Mouse (Mus musculus) heart, embryonic 12.5 days (tissue): ENCODE measurements around the gene Prkn. TPM values are rescaled to one million over a fixed set of nuclear protein-coding genes. Genes with fewer than 3 reads are reported as not detected.

ENCODE experiments used
- ATAC-seq: fragments of 200-750 bp; cut with Nextera tagmentation; 2 replicates; pipeline ENCODE4 v1.8.0; 2017; ENCODE audit warnings: moderate TSS enrichment, moderate library complexity; ENCODE audit not compliant: insufficient number of reproducible peaks, low FRiP score
- H3K27ac ChIP-seq: fragments of 300-500 bp; sonication (generic); 2 replicates; pipeline ENCODE4 v1.5.1; 2016; ENCODE audit warnings: mild to moderate bottlenecking, moderate library complexity; ENCODE audit not compliant: poor library complexity, severe bottlenecking
- H3K27me3 ChIP-seq: fragments of 300-500 bp; sonication (generic); replicated peaks from 2 replicates; pipeline ENCODE4 v1.6.1; 2016; ENCODE audit warnings: mild to moderate bottlenecking, moderate library complexity
- H3K36me3 ChIP-seq: fragments of 300-500 bp; sonication (generic); 2 replicates; pipeline ENCODE4 v1.6.1; 2016; ENCODE audit warnings: mild to moderate bottlenecking, moderate library complexity
- H3K4me1 ChIP-seq: fragments of 300-500 bp; sonication (generic); replicated peaks from 2 replicates; pipeline ENCODE4 v1.6.1; 2016; ENCODE audit warnings: mild to moderate bottlenecking
- H3K4me2 ChIP-seq: fragments of 300-500 bp; sonication (generic); 2 replicates; pipeline ENCODE4 v1.6.1; 2016; ENCODE audit warnings: mild to moderate bottlenecking, moderate library complexity
- H3K4me3 ChIP-seq: fragments of 300-500 bp; sonication (generic); 2 replicates; pipeline ENCODE4 v1.5.1; 2016; ENCODE audit warnings: mild to moderate bottlenecking
- H3K9ac ChIP-seq: fragments of 300-500 bp; sonication (generic); 2 replicates; pipeline ENCODE4 v1.6.1; 2016; ENCODE audit warnings: mild to moderate bottlenecking, moderate library complexity
- H3K9me3 ChIP-seq: fragments of 300-500 bp; sonication (generic); replicated peaks from 2 replicates; pipeline ENCODE4 v1.6.1; 2016; ENCODE audit warnings: mild to moderate bottlenecking, moderate library complexity
- WGBS: fragments of 180-500 bp; shearing (Covaris S2); methylation state at CpG from one replicate; pipeline ENCODE4 v1.1.7; 2016; 5-methylcytosine and 5-hydroxymethylcytosine counted together
- polyA plus RNA-seq: library from polyadenylated mRNA; unstranded; fragments of >200 nt; fragmentation: Nextera tagmentation; extraction: Ambion mirVana; gene quantifications from 2 replicates; pipeline ENCODE4 v1.2.1, GENCODE M21; 2016

The Prkn gene
- polyA plus RNA-seq, 1 experiment from 2014 or later, result 1.5 TPM

GRCm38 (mm10) chr17:10882260-10882659 is 42.1 kb downstream of the Prkn start:
- no peak overlapping the region for H3K9ac ChIP-seq
- 68% methylated on average over 1 of the region's 1 CpGs for WGBS
- no peaks in the 10 kb centered on the region for H3K9me3 ChIP-seq
- ATAC-seq, result no peak
- H3K4me2 ChIP-seq, result no peak overlapping the region
- no peaks in the 10 kb centered on the region for H3K27me3 ChIP-seq
- H3K27ac ChIP-seq, result no peak overlapping the region
- H3K36me3 ChIP-seq, result no peaks in the 10 kb centered on the region
- H3K4me3 ChIP-seq, result no peak overlapping the region
- no peaks in the 10 kb centered on the region for H3K4me1 ChIP-seq

GRCm38 (mm10) chr17:10887924-10888323 is 47.7 kb downstream of the Prkn start:
- H3K9me3 ChIP-seq, result no peaks in the 10 kb centered on the region
- ATAC-seq, result no peak
- H3K4me1 ChIP-seq, result peaks cover 5% of the 10 kb centered on the region; the same call in 1 of the 2 replicates
- WGBS, result 31% methylated on average over 4 of the region's 4 CpGs
- H3K27ac ChIP-seq, result no peak overlapping the region
- H3K36me3 ChIP-seq, result no peaks in the 10 kb centered on the region
- H3K27me3 ChIP-seq, result no peaks in the 10 kb centered on the region
- H3K9ac ChIP-seq, result no peak overlapping the region
- no peak overlapping the region for H3K4me3 ChIP-seq
- no peak overlapping the region for H3K4me2 ChIP-seq

- H3K9ac ChIP-seq, result no peak overlapping the region
- H3K4me2 ChIP-seq, result no peak overlapping the region
- 67% methylated on average over 3 of the region's 3 CpGs for WGBS
- H3K27ac ChIP-seq, result no peak overlapping the region
- ATAC-seq, result no peak
- H3K4me3 ChIP-seq, result no peak overlapping the region
- no peaks in the 10 kb centered on the region for H3K36me3 ChIP-seq
- no peaks in the 10 kb centered on the region for H3K4me1 ChIP-seq
- H3K27me3 ChIP-seq, result no peaks in the 10 kb centered on the region
- no peaks in the 10 kb centered on the region for H3K9me3 ChIP-seq
Observed at GRCm38 (mm10) chr17:10901686-10902228, 61.6 kb downstream of the Prkn start.

GRCm38 (mm10) chr17:10936698-10937097 is 96.5 kb downstream of the Prkn start:
- Histone ChIP-seq H3K9ac (no peak overlapping the region), H3K27me3 (no peaks in the 10 kb centered on the region), H3K4me1 (0 out of 2 replicates have a peak, but pooled peaks cover 9% of the 10 kb centered on the region), H3K27ac (no peak overlapping the region), H3K4me2 (no peak overlapping the region), H3K4me3 (no peak overlapping the region), H3K36me3 (no peaks in the 10 kb centered on the region), H3K9me3 (no peaks in the 10 kb centered on the region)
- no peak for ATAC-seq

GRCm38 (mm10) chr17:10937844-10938243 is 97.7 kb downstream of the Prkn start:
- Histone ChIP-seq H3K4me2 (no peak overlapping the region), H3K36me3 (no peaks in the 10 kb centered on the region), H3K9ac (no peak overlapping the region), H3K9me3 (no peaks in the 10 kb centered on the region), H3K27ac (no peak overlapping the region), H3K4me1 (0 out of 2 replicates have a peak, but pooled peaks cover 7% of the 10 kb centered on the region), H3K27me3 (no peaks in the 10 kb centered on the region), H3K4me3 (no peak overlapping the region)
- WGBS, result 43% methylated on average over 8 of the region's 8 CpGs
- no peak for ATAC-seq

- ATAC-seq, result no peak
- 46% methylated on average over 1 of the region's 1 CpGs for WGBS
- Histone ChIP-seq H3K27me3 (no peaks in the 10 kb centered on the region), H3K4me2 (no peak overlapping the region), H3K9me3 (no peaks in the 10 kb centered on the region; the same call in 1 of the 2 replicates), H3K36me3 (no peaks in the 10 kb centered on the region), H3K9ac (no peak overlapping the region), H3K27ac (no peak overlapping the region), H3K4me1 (0 out of 2 replicates have a peak, but pooled peaks cover 7% of the 10 kb centered on the region), H3K4me3 (no peak overlapping the region)
Observed at GRCm38 (mm10) chr17:10938755-10939154, 98.6 kb downstream of the Prkn start.

GRCm38 (mm10) chr17:10946552-10946951 is 106.4 kb downstream of the Prkn start:
- H3K4me1 ChIP-seq, result no peaks in the 10 kb centered on the region
- no peak overlapping the region for H3K9ac ChIP-seq
- no peaks in the 10 kb centered on the region for H3K36me3 ChIP-seq
- no peaks in the 10 kb centered on the region for H3K27me3 ChIP-seq
- no peak overlapping the region for H3K4me3 ChIP-seq
- no peak overlapping the region for H3K4me2 ChIP-seq
- no peak for ATAC-seq
- no peaks in the 10 kb centered on the region; the same call in 1 of the 2 replicates for H3K9me3 ChIP-seq
- WGBS, result 66% methylated on average over 4 of the region's 4 CpGs
- no peak overlapping the region for H3K27ac ChIP-seq

- Histone ChIP-seq H3K4me2 (no peak overlapping the region), H3K9me3 (no peaks in the 10 kb centered on the region; the same call in 1 of the 2 replicates), H3K36me3 (no peaks in the 10 kb centered on the region), H3K27ac (no peak overlapping the region), H3K27me3 (no peaks in the 10 kb centered on the region), H3K9ac (no peak overlapping the region), H3K4me3 (no peak overlapping the region), H3K4me1 (no peaks in the 10 kb centered on the region)
- 55% methylated on average over 2 of the region's 2 CpGs for WGBS
- no peak for ATAC-seq
Observed at GRCm38 (mm10) chr17:10947614-10948013, 107.4 kb downstream of the Prkn start.

GRCm38 (mm10) chr17:10959066-10959864 is 119.1 kb downstream of the Prkn start:
- H3K9ac ChIP-seq, result no peak overlapping the region
- 0 out of 2 replicates have a peak, but pooled peaks cover 2% of the 10 kb centered on the region for H3K4me1 ChIP-seq
- H3K9me3 ChIP-seq, result no peaks in the 10 kb centered on the region
- no peak for ATAC-seq
- 75% methylated on average over 10 of the region's 10 CpGs for WGBS
- no peaks in the 10 kb centered on the region for H3K36me3 ChIP-seq
- no peak overlapping the region for H3K4me2 ChIP-seq
- H3K27me3 ChIP-seq, result no peaks in the 10 kb centered on the region
- no peak overlapping the region for H3K4me3 ChIP-seq
- no peak overlapping the region for H3K27ac ChIP-seq

- H3K27ac ChIP-seq, result no peak overlapping the region
- no peaks in the 10 kb centered on the region for H3K36me3 ChIP-seq
- H3K4me1 ChIP-seq, result 0 out of 2 replicates have a peak, but pooled peaks cover 2% of the 10 kb centered on the region
- 81% methylated on average over 5 of the region's 5 CpGs for WGBS
- no peak for ATAC-seq
- no peak overlapping the region for H3K4me2 ChIP-seq
- no peaks in the 10 kb centered on the region for H3K27me3 ChIP-seq
- no peak overlapping the region for H3K4me3 ChIP-seq
- no peaks in the 10 kb centered on the region for H3K9me3 ChIP-seq
- no peak overlapping the region for H3K9ac ChIP-seq
Observed at GRCm38 (mm10) chr17:10962151-10962550, 122.0 kb downstream of the Prkn start.

GRCm38 (mm10) chr17:10982136-10982535 is 142.0 kb downstream of the Prkn start:
- Histone ChIP-seq H3K27me3 (no peaks in the 10 kb centered on the region), H3K9me3 (peaks cover 3% of the 10 kb centered on the region), H3K4me3 (no peak overlapping the region), H3K36me3 (no peaks in the 10 kb centered on the region), H3K27ac (no peak overlapping the region), H3K4me2 (no peak overlapping the region), H3K4me1 (no peaks in the 10 kb centered on the region), H3K9ac (no peak overlapping the region)
- no peak for ATAC-seq
- 58% methylated on average over 4 of the region's 4 CpGs for WGBS
